Mouse (Mus musculus) ES-E14 (cell line): ENCODE measurements around the gene Olfr373.

Experiments
- CHD2 ChIP-seq: IDR thresholded peaks from 2 replicates; pipeline ENCODE4 v1.6.1; 2014; ENCODE audit warnings: mild to moderate bottlenecking, low read depth, low read length, inconsistent platforms
- ZC3H11A ChIP-seq: IDR thresholded peaks from 2 replicates; pipeline ENCODE4 v1.6.1; 2012; ENCODE audit warnings: low read depth, mild to moderate bottlenecking, inconsistent platforms, low read length, borderline replicate concordance
- ZNF384 ChIP-seq: IDR thresholded peaks from 2 replicates; pipeline ENCODE4 v1.6.1; 2012; ENCODE audit warnings: low read depth, low read length, inconsistent platforms

- no peak for TF ChIP-seq ZNF384
- no peak for TF ChIP-seq ZC3H11A
- TF ChIP-seq CHD2: no peak
Measured at GRCm38 (mm10) chr8:72121997-72122396, 39.0 kb downstream of the Olfr373 start.
